Mouse (Mus musculus) forebrain, embryonic 10.5 days (tissue): ENCODE data around the gene Pkp4. TPM values are rescaled to one million over a fixed set of nuclear protein-coding genes. Genes with fewer than 3 reads are reported as not detected.

Source experiments
- DNase-seq: peaks from one replicate; pipeline ENCODE4 v3.0.0-alpha.2; 2017; ENCODE audit warnings: low spot score; ENCODE audit errors: extremely low spot score
- H3K27ac ChIP-seq: fragments of 300-500 bp; sonication (generic); 2 replicates; pipeline ENCODE4 v1.5.1; 2016; ENCODE audit warnings: mild to moderate bottlenecking
- H3K27me3 ChIP-seq: fragments of 300-500 bp; sonication (generic); 2 replicates; pipeline ENCODE4 v1.6.1; 2016; ENCODE audit warnings: mild to moderate bottlenecking; ENCODE audit not compliant: poor library complexity, severe bottlenecking
- H3K36me3 ChIP-seq: fragments of 300-500 bp; sonication (generic); replicated peaks from 2 replicates; pipeline ENCODE4 v1.6.1; 2016; ENCODE audit warnings: mild to moderate bottlenecking, moderate library complexity
- H3K4me1 ChIP-seq: fragments of 300-500 bp; sonication (generic); 2 replicates; pipeline ENCODE4 v1.6.1; 2016
- H3K4me3 ChIP-seq: fragments of 300-500 bp; sonication (generic); 2 replicates; pipeline ENCODE4 v1.5.1; 2016; ENCODE audit warnings: mild to moderate bottlenecking, moderate library complexity
- H3K9me3 ChIP-seq: fragments of 300-500 bp; sonication (generic); 2 replicates; pipeline ENCODE4 v1.6.1; 2016; ENCODE audit warnings: mild to moderate bottlenecking, moderate library complexity
- WGBS: fragments of 180-500 bp; shearing (Covaris S2); methylation state at CpG from one replicate; pipeline ENCODE4 v1.1.7; 2016; 5-methylcytosine and 5-hydroxymethylcytosine counted together
- polyA plus RNA-seq: library from polyadenylated mRNA; unstranded; fragments of >200 nt; fragmentation: Nextera tagmentation; extraction: Ambion mirVana; gene quantifications from 2 replicates; pipeline ENCODE4 v1.2.1, GENCODE M21; 2016

Pkp4 gene
- polyA plus RNA-seq, 1 experiment from 2014 or later = 20.8 TPM

DNA sequence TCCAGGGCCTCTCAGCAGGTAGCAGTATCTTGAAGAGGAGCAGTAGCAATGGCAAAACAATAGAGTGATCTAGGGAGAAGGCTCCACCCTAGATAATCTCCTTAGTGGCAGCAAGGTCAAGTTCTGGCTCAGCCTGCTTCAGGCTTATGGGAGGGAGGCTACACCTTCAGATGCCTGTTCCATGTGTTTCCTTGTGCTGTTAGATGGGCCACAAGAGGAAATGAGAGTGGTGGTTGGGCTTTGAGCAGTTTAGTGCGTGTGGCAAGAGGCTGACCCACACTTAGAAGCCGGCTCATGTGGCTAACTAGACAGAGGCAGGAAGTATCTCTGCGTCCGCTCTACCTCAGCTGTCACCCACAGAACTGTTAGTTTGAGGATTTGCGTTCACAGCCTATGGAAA, 70.9 kb downstream of the Pkp4 start:
- 95% methylated on average over 5 of the region's 5 CpGs for WGBS
- no peaks in the 10 kb centered on the region for H3K9me3 ChIP-seq
- H3K4me1 ChIP-seq = peaks cover 20% of the 10 kb centered on the region
- DNase-seq = no peak
- no peak overlapping the region for H3K4me3 ChIP-seq
- H3K27me3 ChIP-seq = no peaks in the 10 kb centered on the region
- no peak overlapping the region for H3K27ac ChIP-seq
- H3K36me3 ChIP-seq = peaks cover 11% of the 10 kb centered on the region

DNA sequence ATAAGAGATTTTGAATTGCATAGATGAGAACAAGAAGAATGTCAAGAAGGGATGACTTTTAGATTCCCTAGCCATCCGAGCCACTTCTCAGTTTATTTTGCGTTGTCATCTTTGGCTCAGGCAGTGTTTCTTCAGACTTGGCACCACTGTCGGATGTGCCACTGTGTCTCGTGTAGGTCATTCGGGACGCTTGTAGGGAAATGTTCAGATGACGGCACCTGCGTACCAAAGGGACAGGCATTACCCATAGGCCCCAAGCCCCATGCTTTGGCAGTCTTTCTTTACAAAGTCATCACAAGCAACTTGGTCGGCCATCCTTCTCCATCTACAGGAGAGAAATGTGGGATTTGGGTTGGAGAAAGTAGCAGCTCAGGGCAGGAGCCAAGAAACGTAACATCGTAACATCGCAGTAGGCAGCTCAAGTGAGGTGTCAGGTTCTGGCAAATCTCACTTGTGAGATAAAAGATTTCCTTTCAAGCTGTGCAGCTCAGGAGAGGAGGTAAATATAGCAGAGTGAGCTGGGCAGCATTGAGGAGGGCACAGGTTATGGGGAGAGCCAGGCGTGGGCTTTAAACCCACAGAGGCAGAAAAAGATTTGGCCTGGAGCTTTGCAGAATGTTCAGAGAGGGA, 72.8 kb downstream of the Pkp4 start:
- Histone ChIP-seq H3K36me3 (peaks cover 23% of the 10 kb centered on the region), H3K27ac (no peak overlapping the region), H3K9me3 (no peaks in the 10 kb centered on the region), H3K27me3 (no peaks in the 10 kb centered on the region), H3K4me3 (no peak overlapping the region), H3K4me1 (peaks cover 20% of the 10 kb centered on the region)
- WGBS = 96% methylated on average over 13 of the region's 13 CpGs
- no peak for DNase-seq

DNA sequence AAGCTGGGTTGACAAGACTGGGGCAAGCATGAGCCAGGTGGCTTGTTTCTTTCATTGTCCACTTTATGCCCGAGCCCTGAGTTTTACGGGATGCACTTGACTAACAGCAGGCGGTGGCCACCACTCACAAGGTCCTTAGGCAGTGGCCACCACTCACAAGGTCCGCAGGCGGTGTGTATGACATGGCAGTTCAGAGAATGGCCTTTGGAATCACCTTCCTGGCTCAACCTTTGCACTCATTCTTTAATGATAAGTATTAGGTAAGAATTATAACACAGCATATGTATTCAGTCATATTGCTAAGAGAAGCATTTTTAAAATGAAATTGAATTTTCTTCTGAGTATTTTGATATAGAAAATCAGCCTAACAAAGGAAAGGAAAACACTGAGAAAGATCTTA, 73.3 kb downstream of the Pkp4 start:
- peaks cover 26% of the 10 kb centered on the region for H3K36me3 ChIP-seq
- WGBS = 97% methylated on average over 5 of the region's 5 CpGs
- DNase-seq = no peak

DNA sequence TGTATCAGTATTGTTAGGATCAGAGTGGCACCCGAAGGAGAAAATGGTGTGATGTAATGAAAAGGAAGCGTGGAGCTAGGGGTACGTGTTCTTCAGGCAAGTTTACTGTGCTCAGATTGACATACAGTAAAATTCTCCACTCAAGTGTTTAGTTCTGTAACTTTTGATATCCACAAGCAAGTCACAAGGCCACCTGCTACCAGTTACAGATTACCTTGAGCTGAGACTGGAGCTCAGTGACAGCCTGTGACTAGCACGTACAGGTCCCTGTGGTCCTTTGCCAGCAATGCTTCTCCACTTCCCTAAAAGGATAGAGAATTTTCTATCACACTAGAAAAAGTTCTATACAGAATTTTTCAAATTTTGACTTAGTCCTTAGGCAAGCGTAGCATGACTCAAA, 73.9 kb downstream of the Pkp4 start:
- H3K36me3 ChIP-seq = peaks cover 26% of the 10 kb centered on the region
- DNase-seq = no peak
- peaks cover 18% of the 10 kb centered on the region for H3K4me1 ChIP-seq
- no peaks in the 10 kb centered on the region for H3K27me3 ChIP-seq
- H3K4me3 ChIP-seq = no peak overlapping the region
- WGBS = 95% methylated on average over 5 of the region's 5 CpGs
- H3K9me3 ChIP-seq = no peaks in the 10 kb centered on the region
- no peak overlapping the region for H3K27ac ChIP-seq

More for the DNA sequence above, 73.3 kb downstream of the Pkp4 start:
- no peaks in the 10 kb centered on the region for H3K27me3 ChIP-seq
- H3K27ac ChIP-seq = no peak overlapping the region
- H3K4me3 ChIP-seq = no peak overlapping the region
- no peaks in the 10 kb centered on the region for H3K9me3 ChIP-seq
- H3K4me1 ChIP-seq = peaks cover 20% of the 10 kb centered on the region

DNA sequence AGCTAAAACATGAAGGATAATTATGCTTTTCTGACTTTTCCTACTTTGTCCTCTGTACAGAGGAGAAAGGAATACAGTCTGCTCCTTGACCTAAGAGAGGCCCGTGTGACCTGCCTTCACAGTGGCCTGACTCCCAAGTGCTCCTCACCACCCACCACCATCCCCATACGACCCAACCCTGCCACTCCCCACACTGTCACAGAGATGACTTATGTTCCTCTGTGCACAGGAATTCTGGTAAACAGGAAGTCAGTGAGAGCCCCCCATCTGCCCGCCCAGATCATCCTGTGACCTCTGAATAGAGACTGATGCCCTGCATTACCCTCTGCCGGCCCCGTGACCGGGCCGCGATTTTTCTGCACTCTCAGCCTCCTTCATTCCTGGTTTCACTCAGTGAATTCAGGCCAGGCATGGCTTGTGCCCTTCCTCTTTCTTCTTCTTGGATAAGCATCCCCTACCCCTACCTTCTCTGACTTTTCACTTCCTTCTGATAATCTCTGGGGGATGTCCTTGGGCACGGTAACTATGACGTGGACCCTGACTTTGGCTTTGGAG, 79.3 kb downstream of the Pkp4 start:
- Histone ChIP-seq H3K36me3 (peaks cover 33% of the 10 kb centered on the region), H3K27me3 (no peaks in the 10 kb centered on the region), H3K4me1 (peaks cover 3% of the 10 kb centered on the region; the same call in 1 of the 2 replicates), H3K9me3 (no peaks in the 10 kb centered on the region), H3K27ac (no peak overlapping the region), H3K4me3 (no peak overlapping the region)
- 89% methylated on average over 10 of the region's 10 CpGs for WGBS
- DNase-seq = no peak

DNA sequence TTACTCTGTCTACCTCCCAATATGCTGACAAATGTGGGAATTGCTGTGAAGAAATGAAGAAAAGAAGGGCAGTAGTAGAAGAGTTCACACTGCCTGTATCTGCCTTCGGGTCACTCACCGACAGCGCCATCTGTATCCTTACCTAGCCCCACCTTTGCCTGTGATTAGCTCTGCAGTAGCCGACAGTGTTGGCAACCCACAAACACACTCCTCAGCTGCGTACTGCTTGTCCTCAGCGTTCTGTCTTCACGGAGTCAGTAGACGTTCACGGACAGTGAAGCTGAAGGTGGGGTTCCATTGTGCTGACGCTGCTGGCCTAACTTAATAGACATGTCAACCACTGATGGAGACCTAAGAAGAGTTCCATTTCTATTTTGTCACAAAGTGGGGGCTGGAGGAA, 81.5 kb downstream of the Pkp4 start:
- no peak overlapping the region for H3K27ac ChIP-seq
- H3K4me3 ChIP-seq = no peak overlapping the region
- no peak for DNase-seq
- H3K4me1 ChIP-seq = peaks cover 3% of the 10 kb centered on the region; the same call in 1 of the 2 replicates
- no peaks in the 10 kb centered on the region for H3K9me3 ChIP-seq
- peaks cover 31% of the 10 kb centered on the region for H3K36me3 ChIP-seq
- no peaks in the 10 kb centered on the region for H3K27me3 ChIP-seq
- WGBS = 93% methylated on average over 10 of the region's 10 CpGs

DNA sequence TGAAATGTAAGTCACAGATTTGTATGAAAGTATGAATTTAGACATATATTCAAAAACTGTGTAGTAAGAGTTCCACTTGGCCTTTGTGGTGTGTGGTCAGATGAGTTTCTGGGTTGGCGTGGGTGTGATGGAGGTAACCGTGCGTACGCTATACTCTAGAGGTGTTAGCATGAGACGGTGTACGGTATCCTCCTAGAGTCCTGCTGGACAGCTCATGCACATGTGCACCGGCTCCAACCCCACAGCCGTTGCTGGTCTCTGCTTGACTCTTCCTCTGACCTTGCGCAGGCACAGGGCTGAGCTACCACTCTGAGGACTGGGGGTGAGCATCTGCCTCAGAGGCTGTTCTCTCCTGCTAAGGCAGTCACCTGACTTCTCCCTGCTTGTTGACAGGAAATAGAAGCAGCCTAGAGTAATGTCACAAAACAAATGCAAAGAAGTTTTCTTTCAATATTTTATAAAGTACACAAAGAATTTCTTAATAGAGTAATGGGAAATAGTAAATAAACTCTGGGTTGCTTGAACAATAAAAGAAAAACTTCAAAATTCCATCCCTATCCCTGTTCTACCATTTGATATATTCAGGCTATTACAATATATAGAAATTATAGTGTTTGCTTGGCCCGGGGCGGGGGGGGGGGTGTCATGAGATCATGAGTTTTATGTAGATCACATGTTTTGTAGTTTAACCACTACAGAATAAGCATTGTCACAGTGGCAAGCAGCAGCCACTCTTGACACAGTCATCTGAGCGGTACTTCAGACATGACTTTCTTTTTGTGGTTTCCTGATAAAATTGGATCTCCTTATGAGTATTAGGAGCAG, 83.8 kb downstream of the Pkp4 start:
- Histone ChIP-seq H3K9me3 (no peaks in the 10 kb centered on the region), H3K4me1 (peaks cover 3% of the 10 kb centered on the region; the same call in 1 of the 2 replicates), H3K27ac (no peak overlapping the region), H3K27me3 (no peaks in the 10 kb centered on the region), H3K36me3 (peaks cover 18% of the 10 kb centered on the region; the same call in 1 of the 2 replicates), H3K4me3 (no peak overlapping the region)
- DNase-seq = no peak
- 96% methylated on average over 12 of the region's 12 CpGs for WGBS

DNA sequence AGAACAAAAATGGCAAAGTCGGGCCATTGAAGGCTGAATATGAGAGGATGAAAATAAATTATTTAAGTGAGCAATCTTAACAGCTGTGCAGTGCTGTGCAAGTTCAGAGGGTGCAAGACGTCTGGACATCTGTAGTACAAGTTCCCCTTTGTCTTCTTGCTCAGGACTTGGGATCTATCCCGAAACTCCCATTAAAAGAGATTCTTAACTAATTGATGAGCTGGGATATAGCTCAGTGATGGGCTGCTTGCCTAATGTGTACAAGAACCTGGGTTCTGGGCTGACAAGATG, 84.4 kb downstream of the Pkp4 start:
- H3K9me3 ChIP-seq = no peaks in the 10 kb centered on the region
- H3K36me3 ChIP-seq = peaks cover 14% of the 10 kb centered on the region; the same call in 1 of the 2 replicates
- H3K4me1 ChIP-seq = peaks cover 3% of the 10 kb centered on the region; the same call in 1 of the 2 replicates
- H3K27me3 ChIP-seq = no peaks in the 10 kb centered on the region
- H3K4me3 ChIP-seq = no peak overlapping the region
- WGBS = 91% methylated on average over 3 of the region's 3 CpGs
- no peak for DNase-seq
- H3K27ac ChIP-seq = no peak overlapping the region

DNA sequence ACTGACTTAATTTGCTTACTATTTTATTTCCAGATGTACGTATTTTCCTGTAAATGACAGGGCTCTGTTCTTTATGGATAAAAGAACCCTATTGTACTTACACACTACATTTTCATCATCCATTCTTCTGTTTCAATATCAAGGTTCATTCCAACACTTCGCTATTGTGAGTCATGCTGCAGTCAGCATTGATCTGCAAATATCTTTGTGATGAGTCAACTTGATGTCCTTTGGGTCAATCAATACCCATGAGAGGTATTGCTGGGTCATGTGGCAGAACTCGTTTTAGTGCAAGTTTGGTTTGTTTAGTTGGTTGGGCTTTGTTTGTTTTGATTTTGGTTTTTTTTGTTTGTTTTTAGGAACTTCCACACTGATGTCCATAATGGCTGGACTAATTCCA, 88.2 kb downstream of the Pkp4 start:
- H3K4me3 ChIP-seq = no peak overlapping the region
- no peaks in the 10 kb centered on the region for H3K27me3 ChIP-seq
- 84% methylated on average over 3 of the region's 3 CpGs for WGBS
- 0 out of 2 replicates have a peak, but pooled peaks cover under 1% of the 10 kb centered on the region for H3K36me3 ChIP-seq
- H3K4me1 ChIP-seq = no peaks in the 10 kb centered on the region; the same call in 1 of the 2 replicates
- H3K27ac ChIP-seq = no peak overlapping the region
- DNase-seq = no peak
- no peaks in the 10 kb centered on the region for H3K9me3 ChIP-seq

DNA sequence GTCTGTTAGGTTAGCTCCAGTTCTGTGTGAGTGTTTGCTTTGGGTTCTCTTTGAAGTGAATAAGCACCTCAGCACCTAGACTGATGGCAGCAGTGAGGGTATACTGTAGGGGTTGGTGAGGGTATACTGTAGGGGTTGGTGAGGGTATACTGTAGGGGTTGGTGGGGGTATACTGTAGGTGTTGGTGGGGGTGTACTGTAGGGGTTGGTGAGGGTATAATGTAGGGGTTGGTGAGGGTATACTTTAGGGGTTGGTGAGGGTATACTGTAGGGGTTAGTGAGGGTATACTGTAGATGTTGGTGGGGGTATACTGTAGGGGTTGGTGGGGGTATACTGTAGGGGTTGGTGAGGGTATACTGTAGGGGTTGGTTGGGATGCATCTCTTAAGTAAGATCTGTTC, 92.2 kb downstream of the Pkp4 start:
- Histone ChIP-seq H3K4me3 (no peak overlapping the region), H3K36me3 (no peaks in the 10 kb centered on the region), H3K9me3 (no peaks in the 10 kb centered on the region), H3K4me1 (no peaks in the 10 kb centered on the region; the same call in 1 of the 2 replicates), H3K27me3 (no peaks in the 10 kb centered on the region), H3K27ac (no peak overlapping the region)
- DNase-seq = no peak

DNA sequence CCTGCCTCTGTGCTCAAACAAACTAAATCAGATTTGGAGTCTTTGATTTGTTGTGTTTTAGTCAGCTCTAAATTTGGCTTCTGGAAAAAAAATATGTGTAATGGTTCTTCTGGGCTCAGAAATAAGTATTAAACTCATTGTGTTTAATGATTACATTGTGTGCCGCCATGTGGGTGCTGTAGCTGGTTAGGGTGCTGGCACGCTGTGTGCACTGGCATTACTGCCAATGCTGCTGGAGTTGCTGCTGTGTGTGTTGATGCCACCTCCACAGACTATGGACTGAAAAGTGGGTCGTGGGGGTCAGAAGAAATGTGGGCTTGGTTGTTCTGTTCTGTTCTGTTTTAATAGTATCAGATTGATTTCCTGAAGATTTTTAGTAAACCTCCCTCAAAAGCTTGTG, 92.8 kb downstream of the Pkp4 start:
- Histone ChIP-seq H3K36me3 (peaks cover under 1% of the 10 kb centered on the region; the same call in 1 of the 2 replicates), H3K4me1 (peaks cover 2% of the 10 kb centered on the region), H3K27me3 (no peaks in the 10 kb centered on the region), H3K4me3 (no peak overlapping the region), H3K9me3 (no peaks in the 10 kb centered on the region), H3K27ac (no peak overlapping the region)
- 91% methylated on average over 3 of the region's 3 CpGs for WGBS
- no peak for DNase-seq

DNA sequence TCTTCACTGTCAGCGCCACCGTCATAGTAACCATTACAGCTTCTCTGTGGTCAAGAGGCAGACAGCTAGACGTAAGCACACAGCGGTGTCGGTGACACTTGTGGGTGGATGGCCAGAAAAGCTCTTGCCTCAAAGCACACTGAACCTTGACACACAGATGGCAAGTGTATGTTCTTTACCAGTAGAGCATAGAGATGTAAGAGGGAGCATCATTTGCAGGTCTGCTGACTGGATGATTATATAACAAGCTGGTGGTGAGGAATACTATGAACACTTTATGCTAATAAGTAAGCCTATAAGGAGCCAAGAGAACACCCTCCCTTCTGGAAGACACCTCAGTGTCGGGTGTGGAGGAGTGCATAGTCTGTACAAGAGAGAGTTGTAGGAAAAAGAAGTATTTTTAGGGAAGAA, 98.2 kb downstream of the Pkp4 start:
- H3K36me3 ChIP-seq = peaks cover 4% of the 10 kb centered on the region; the same call in 1 of the 2 replicates
- no peak for DNase-seq
- no peak overlapping the region for H3K27ac ChIP-seq
- WGBS = 82% methylated on average over 6 of the region's 6 CpGs
- H3K9me3 ChIP-seq = no peaks in the 10 kb centered on the region
- no peak overlapping the region for H3K4me3 ChIP-seq
- no peaks in the 10 kb centered on the region for H3K27me3 ChIP-seq
- H3K4me1 ChIP-seq = peaks cover 16% of the 10 kb centered on the region

DNA sequence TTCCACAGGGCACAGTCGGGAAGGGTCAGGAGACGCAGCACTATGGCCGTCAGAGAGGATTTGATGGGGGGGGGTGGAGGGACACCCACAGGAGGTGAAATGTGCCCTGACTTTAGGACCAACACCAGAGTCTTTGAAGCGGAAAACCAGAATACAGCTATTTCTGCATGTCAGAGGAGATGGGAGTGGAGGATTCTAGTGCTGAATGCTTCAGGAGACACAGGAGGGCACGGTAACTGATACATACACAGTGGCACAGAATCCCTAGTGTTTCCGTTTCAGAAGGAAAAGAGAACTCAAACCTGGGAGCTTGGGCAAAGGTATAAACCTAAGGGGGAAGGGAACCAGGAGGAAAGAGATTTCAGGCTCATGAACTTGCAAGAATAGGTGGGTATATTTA, 98.7 kb downstream of the Pkp4 start:
- peaks cover 4% of the 10 kb centered on the region; the same call in 1 of the 2 replicates for H3K36me3 ChIP-seq
- H3K27ac ChIP-seq = no peak overlapping the region
- H3K4me1 ChIP-seq = peaks cover 16% of the 10 kb centered on the region
- WGBS = 86% methylated on average over 6 of the region's 6 CpGs
- DNase-seq = no peak
- H3K27me3 ChIP-seq = no peaks in the 10 kb centered on the region
- no peaks in the 10 kb centered on the region for H3K9me3 ChIP-seq
- no peak overlapping the region for H3K4me3 ChIP-seq
